Mouse (Mus musculus): ENCODE measurements around the gene Slc22a22. TPM values are rescaled to one million over a fixed set of nuclear protein-coding genes. Genes with fewer than 3 reads are reported as not detected.
A peak's percentile ranks its signal among the peaks of the same experiment; 100 is the strongest.

Slc22a22 gene
- polyA plus RNA-seq (2014; fragmentation: Nextera tagmentation; extraction: Ambion mirVana) = not detected in 2 replicates

DNA sequence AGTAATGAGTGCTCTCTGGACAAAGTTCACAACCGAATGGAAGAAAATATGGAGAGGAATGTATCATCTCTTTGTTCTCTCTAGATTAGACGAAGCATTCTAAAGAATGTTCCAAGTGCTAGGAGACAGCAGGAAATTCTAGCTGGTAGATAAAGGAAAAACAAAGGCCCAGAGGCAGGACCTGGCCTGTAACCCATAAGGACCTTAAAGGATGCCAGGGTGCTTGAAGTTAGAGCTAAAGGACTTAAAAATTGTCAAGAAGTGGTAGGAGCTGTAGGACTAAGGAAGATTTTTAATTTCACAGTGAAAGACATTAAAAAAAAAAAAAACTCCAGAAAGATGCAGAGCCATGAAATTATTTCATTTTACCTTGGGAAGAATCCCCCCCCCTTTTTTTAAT lies at the start of gene Slc22a22:
Slc22a22 (minus strand) TSS at position 101 of the 400 bp plus-strand sequence.
- 90% methylated on average over 2 of the region's 2 CpGs for WGBS

DNA sequence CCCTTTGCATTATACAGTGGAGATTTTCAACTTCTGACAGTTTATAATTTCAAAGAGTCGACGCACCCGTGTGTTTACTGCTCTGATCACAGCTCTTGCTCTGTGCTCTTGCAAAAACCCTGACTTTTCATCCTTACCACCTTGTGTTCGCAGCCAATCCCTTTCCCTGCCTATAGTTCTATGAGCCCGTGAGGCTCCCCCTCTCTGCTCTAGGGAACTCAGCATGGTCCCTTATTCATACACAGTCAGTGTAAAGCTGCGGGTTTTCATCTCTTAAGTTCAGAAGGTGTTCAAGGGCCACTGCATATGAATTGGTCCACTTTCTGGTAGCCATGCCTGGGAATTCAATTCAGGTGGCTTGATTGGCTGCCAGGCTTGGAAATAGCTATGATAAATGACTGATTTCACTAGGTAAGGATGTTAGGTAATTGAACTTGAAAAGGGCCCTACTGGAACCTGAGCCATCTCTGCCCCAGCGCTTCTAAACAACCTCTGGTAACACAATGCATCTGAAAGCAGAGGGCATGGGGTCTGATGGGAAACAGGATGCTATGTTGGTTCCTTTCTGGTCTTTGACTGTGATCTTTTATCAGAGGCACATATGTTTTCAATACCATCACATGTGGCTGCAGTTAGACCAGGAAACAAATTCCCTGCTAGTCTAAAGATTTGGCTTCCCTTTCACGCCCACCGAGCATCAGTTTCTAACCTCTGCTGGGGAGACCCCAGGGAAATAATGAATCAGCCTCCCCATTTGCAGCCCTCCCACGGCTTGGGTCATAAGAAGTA lies 46.3 kb upstream of the Slc22a22 start:
- 38% methylated on average over 10 of the region's 10 CpGs for WGBS

More for the DNA sequence above, at the start of gene Slc22a22:
- no peak within 1 kb of the TSS for H3K4me2 ChIP-seq (ENCODE audit: low read depth, severe bottlenecking)
- no peaks in the 10 kb centered on the region for H3K36me3 ChIP-seq (ENCODE audit: control insufficient read depth, insufficient read depth, low read length)
- no peak within 1 kb of the TSS for H3K4me3 ChIP-seq (ENCODE audit: low read depth, low read length)
- H3K27me3 ChIP-seq (ENCODE audit: control insufficient read depth, insufficient read depth, low read length) = no peaks in the 10 kb centered on the region
- H3K4me1 ChIP-seq (ENCODE audit: control insufficient read depth, insufficient read depth, low read length) = no peaks in the 10 kb centered on the region
- no peaks in the 10 kb centered on the region for H3K9me3 ChIP-seq (ENCODE audit: control insufficient read depth, low read length)
- no peak within 1 kb of the TSS for H3K9ac ChIP-seq (ENCODE audit: low read length)
- H3K27ac ChIP-seq (replicated peaks; ENCODE audit: low read depth, low read length) = no peak within 1 kb of the TSS
- ATAC-seq (ENCODE audit: insufficient number of reproducible peaks, low FRiP score, low TSS enrichment, low read depth) = no peak
- DNase-seq (ENCODE audit: low spot score) = no peak

DNA sequence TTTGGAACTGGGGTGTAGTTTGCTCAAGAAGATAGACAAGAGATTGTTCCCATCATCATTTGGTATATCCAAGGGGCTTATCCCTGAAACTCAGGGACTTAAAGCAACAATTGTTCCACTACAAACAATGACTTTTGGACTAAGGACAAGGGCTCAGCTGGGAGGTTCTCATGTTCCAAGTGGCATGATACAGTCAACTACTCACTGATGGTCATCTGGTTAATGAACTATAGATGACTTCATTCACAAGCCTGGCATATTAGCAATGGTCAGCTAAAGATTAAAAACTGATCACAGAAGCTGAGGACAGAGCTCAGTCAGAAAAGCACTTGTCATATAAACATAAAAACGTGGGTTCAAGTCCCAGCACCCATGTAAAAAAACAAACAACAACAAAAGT lies 44.7 kb upstream of the Slc22a22 start:
- Histone ChIP-seq H3K4me1 (ENCODE audit: control insufficient read depth, insufficient read depth, low read length) (peaks cover 4% of the 10 kb centered on the region), H3K9me3 (ENCODE audit: control insufficient read depth, low read length) (no peaks in the 10 kb centered on the region), H3K36me3 (ENCODE audit: control insufficient read depth, insufficient read depth, low read length) (no peaks in the 10 kb centered on the region), H3K4me2 (ENCODE audit: low read depth, severe bottlenecking) (no peak overlapping the region), H3K27ac (replicated peaks; ENCODE audit: low read depth, low read length) (no peak overlapping the region), H3K4me3 (ENCODE audit: low read depth, low read length) (no peak overlapping the region), H3K9ac (ENCODE audit: low read length) (no peak overlapping the region), H3K27me3 (ENCODE audit: control insufficient read depth, insufficient read depth, low read length) (no peaks in the 10 kb centered on the region)
- ATAC-seq (ENCODE audit: insufficient number of reproducible peaks, low FRiP score, low TSS enrichment, low read depth) = no peak
- DNase-seq (ENCODE audit: low spot score) = no peak
- WGBS = 68% methylated on average over 1 of the region's 1 CpGs

More for the DNA sequence above, 46.3 kb upstream of the Slc22a22 start:
- Histone ChIP-seq H3K27me3 (ENCODE audit: control insufficient read depth, insufficient read depth, low read length) (no peaks in the 10 kb centered on the region), H3K4me1 (ENCODE audit: control insufficient read depth, insufficient read depth, low read length) (peaks cover 4% of the 10 kb centered on the region), H3K4me2 (ENCODE audit: low read depth, severe bottlenecking) (no peak overlapping the region), H3K4me3 (ENCODE audit: low read depth, low read length) (no peak overlapping the region), H3K9me3 (ENCODE audit: control insufficient read depth, low read length) (no peaks in the 10 kb centered on the region), H3K9ac (ENCODE audit: low read length) (no peak overlapping the region), H3K36me3 (ENCODE audit: control insufficient read depth, insufficient read depth, low read length) (no peaks in the 10 kb centered on the region), H3K27ac (replicated peaks; ENCODE audit: low read depth, low read length) (no peak overlapping the region; the same call in 1 of the 2 replicates)
- DNase-seq (ENCODE audit: low spot score) (peak; percentile 49), ATAC-seq (ENCODE audit: insufficient number of reproducible peaks, low FRiP score, low TSS enrichment, low read depth) (no peak)

DNA sequence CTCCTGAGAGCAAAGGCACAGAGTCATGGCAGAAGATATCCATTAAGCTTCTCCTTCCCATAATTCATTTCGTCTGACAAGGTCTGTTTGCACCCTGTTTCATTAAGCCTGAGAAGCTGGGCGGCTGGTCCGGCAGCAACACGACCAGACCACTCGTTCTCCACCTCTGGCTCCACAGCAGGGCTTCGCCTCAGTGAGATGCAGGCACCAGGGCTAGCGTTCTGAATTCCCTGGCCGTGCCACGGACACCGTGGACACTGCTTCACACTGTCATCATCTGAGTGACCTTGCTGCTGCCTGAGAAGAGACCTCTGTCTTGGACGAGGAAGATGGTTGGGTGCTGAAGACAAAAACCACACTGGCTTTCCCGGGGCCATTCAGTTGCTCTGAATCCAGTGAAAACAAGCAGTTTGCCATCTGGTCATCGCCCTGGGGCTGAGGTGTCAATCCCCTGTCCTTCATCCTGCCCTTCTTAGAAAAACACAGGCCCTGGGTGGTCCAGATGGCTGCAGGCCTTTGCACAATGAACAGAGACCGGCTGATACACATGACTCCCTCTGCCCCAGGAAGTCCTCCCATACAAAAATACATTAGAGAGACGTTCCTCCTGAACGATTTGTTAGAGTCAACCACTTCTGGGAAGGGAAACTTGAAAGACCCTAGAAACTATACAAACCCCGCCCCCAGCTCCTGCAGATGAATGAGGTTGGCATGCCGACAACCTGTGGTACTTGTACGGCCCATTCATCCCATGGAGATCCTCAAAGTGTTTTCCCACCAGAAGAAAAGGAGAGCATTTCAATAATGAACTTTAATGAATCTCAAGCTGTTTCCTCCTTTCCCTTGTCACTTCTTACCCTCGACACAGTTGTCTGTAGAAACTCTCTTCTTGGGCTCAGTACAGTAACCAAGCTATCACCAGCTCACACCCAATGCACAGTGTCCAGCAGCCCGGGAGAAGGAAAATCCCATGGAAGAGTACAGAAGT lies 32.1 kb upstream of the Slc22a22 start:
- ATAC-seq (ENCODE audit: insufficient number of reproducible peaks, low FRiP score, low TSS enrichment, low read depth) (no peak), DNase-seq (ENCODE audit: low spot score) (peak; percentile 36)
- 29% methylated on average over 21 of the region's 21 CpGs for WGBS
- Histone ChIP-seq H3K9me3 (ENCODE audit: control insufficient read depth, low read length) (no peaks in the 10 kb centered on the region), H3K4me3 (ENCODE audit: low read depth, low read length) (no peak overlapping the region), H3K27me3 (ENCODE audit: control insufficient read depth, insufficient read depth, low read length) (no peaks in the 10 kb centered on the region), H3K36me3 (ENCODE audit: control insufficient read depth, insufficient read depth, low read length) (no peaks in the 10 kb centered on the region), H3K27ac (replicated peaks; ENCODE audit: low read depth, low read length) (no peak overlapping the region), H3K4me2 (ENCODE audit: low read depth, severe bottlenecking) (peak overlapping the region; percentile 17; the same call in 1 of the 2 replicates), H3K4me1 (ENCODE audit: control insufficient read depth, insufficient read depth, low read length) (0 out of 2 replicates have a peak, but pooled peaks cover 4% of the 10 kb centered on the region), H3K9ac (ENCODE audit: low read length) (no peak overlapping the region)

DNA sequence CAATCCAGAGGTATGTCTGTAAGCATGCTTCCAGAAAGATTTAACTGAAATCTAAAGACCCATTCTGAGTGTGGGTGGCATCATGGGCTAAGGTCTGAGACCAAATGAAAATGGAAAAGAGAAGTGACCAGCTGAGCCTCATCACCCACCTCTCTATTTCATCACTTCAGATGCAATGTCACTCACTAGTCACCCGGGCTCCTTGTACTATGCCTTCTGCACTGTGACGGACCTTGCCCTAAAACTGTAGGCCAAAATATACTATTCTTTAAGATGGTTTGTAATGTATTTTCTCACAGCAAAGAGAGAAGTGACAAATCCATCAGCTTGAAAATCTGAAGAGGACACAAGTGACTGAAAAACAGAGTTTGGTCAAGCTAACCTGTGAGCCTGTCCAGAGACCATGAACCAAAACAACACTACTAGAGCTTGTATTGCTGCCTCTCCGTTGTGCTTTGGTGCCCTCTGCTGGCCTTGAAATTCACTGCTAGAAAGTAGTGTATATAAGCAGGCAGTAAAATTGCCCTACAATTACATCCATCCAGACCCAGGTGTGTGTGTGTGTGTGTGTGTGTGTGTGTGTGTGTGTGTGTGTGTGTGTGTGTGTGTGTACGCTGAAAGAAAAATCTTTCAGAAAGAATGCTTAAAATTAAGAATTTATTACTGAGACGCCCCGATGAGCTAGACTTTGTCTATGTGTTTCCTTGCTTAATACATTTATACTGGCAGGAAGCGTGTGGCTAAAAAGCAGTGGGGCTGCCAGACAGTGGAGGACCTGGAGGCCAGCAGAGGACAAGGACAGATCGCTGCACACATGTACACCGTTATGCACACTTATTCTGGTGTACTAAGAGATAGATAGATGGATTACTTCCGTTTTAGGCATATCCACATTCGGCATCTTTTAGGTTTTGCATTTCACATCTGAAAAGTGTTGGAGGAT lies 31.1 kb upstream of the Slc22a22 start:
- ATAC-seq (ENCODE audit: insufficient number of reproducible peaks, low FRiP score, low TSS enrichment, low read depth) = peak; percentile 82; the same call in 1 of the 2 replicates
- no peak overlapping the region; the same call in 1 of the 2 replicates for H3K4me2 ChIP-seq (ENCODE audit: low read depth, severe bottlenecking)

DNA sequence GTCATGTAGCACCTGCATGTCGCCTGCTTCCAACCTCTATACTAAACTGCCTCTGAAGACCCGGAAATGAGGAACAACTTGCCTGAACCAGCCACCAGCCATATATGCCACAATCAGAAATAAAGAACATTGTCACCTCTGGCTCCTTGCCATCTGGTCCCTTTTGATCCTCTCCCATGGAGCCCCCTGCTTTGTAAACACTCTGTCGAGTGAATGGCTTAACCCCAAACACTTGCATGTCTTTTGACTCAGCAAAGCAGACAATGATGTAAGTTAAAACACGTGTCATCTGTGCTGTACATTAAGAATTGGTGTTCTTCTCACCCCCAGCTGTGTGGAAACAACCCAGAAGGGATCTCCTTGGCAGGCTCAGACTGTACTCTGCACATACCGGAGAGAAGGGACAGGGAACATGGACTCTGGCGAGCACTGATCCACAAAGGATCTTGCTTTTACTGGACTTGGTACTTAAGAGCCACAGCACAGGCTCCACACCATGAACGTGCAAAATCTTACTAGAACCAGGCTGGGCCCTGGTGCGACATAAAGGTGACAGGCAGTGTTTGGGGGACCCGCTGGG lies 26.8 kb upstream of the Slc22a22 start:
- Histone ChIP-seq H3K27me3 (ENCODE audit: control insufficient read depth, insufficient read depth, low read length) (no peaks in the 10 kb centered on the region), H3K4me3 (ENCODE audit: low read depth, low read length) (no peak overlapping the region), H3K27ac (replicated peaks; ENCODE audit: low read depth, low read length) (no peak overlapping the region), H3K4me1 (ENCODE audit: control insufficient read depth, insufficient read depth, low read length) (0 out of 2 replicates have a peak, but pooled peaks cover 1% of the 10 kb centered on the region), H3K36me3 (ENCODE audit: control insufficient read depth, insufficient read depth, low read length) (no peaks in the 10 kb centered on the region), H3K4me2 (ENCODE audit: low read depth, severe bottlenecking) (no peak overlapping the region), H3K9me3 (ENCODE audit: control insufficient read depth, low read length) (no peaks in the 10 kb centered on the region), H3K9ac (ENCODE audit: low read length) (no peak overlapping the region)
- 53% methylated on average over 9 of the region's 9 CpGs for WGBS
- no peak for DNase-seq (ENCODE audit: low spot score)
- no peak for ATAC-seq (ENCODE audit: insufficient number of reproducible peaks, low FRiP score, low TSS enrichment, low read depth)

More for the DNA sequence above, 31.1 kb upstream of the Slc22a22 start:
- H3K4me1 ChIP-seq (ENCODE audit: control insufficient read depth, insufficient read depth, low read length) = 0 out of 2 replicates have a peak, but pooled peaks cover 4% of the 10 kb centered on the region
- H3K27me3 ChIP-seq (ENCODE audit: control insufficient read depth, insufficient read depth, low read length) = no peaks in the 10 kb centered on the region
- no peak overlapping the region for H3K4me3 ChIP-seq (ENCODE audit: low read depth, low read length)
- peak; percentile 94 for DNase-seq (ENCODE audit: low spot score)
- no peaks in the 10 kb centered on the region for H3K36me3 ChIP-seq (ENCODE audit: control insufficient read depth, insufficient read depth, low read length)
- no peak overlapping the region for H3K27ac ChIP-seq (replicated peaks; ENCODE audit: low read depth, low read length)
- no peak overlapping the region for H3K9ac ChIP-seq (ENCODE audit: low read length)
- no peaks in the 10 kb centered on the region for H3K9me3 ChIP-seq (ENCODE audit: control insufficient read depth, low read length)
- 60% methylated on average over 11 of the region's 11 CpGs for WGBS

DNA sequence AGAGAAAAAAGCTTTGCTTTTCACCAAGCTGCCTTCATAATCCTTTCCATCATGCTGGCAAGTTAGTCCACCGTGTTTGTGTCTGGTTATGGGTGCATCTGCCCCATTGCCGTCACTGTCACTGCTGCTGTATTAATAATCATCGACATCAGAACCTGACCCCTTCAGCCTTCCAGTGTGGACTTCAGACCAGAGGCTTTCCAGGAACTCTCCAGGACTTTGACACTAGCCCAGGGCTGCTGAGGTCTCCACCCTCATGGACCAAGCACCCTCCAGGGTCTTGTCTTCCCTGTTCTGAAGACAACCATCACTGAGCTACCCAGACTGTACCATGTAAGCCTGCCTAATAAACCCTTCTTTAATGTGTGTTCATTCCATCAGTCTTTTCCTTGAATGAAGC lies 26.2 kb upstream of the Slc22a22 start:
- DNase-seq (ENCODE audit: low spot score) (no peak), ATAC-seq (ENCODE audit: insufficient number of reproducible peaks, low FRiP score, low TSS enrichment, low read depth) (no peak)
- no peak overlapping the region for H3K4me3 ChIP-seq (ENCODE audit: low read depth, low read length)
- H3K27me3 ChIP-seq (ENCODE audit: control insufficient read depth, insufficient read depth, low read length) = no peaks in the 10 kb centered on the region
- H3K36me3 ChIP-seq (ENCODE audit: control insufficient read depth, insufficient read depth, low read length) = no peaks in the 10 kb centered on the region
- H3K9ac ChIP-seq (ENCODE audit: low read length) = no peak overlapping the region
- no peaks in the 10 kb centered on the region for H3K4me1 ChIP-seq (ENCODE audit: control insufficient read depth, insufficient read depth, low read length)
- H3K27ac ChIP-seq (replicated peaks; ENCODE audit: low read depth, low read length) = no peak overlapping the region
- no peaks in the 10 kb centered on the region for H3K9me3 ChIP-seq (ENCODE audit: control insufficient read depth, low read length)
- 87% methylated on average over 3 of the region's 3 CpGs for WGBS
- H3K4me2 ChIP-seq (ENCODE audit: low read depth, severe bottlenecking) = no peak overlapping the region
